Mouse (Mus musculus) cerebellum, adult 8-10 months (tissue): ENCODE measurements around the gene Lmf2.

Source experiments
- DNase-seq: peaks from one replicate; pipeline ENCODE4 v3.0.0; 2022

The Lmf2 gene

GRCm38 (mm10) chr15:89372068-89372467 is 16.6 kb upstream of the Lmf2 start:
- no peak for DNase-seq

GRCm38 (mm10) chr15:89365141-89365551 is 9.7 kb upstream of the Lmf2 start:
- DNase-seq, result peak; percentile 87

GRCm38 (mm10) chr15:89363051-89363450 is 7.6 kb upstream of the Lmf2 start:
- DNase-seq, result no peak

GRCm38 (mm10) chr15:89358784-89359183 is 3.3 kb upstream of the Lmf2 start:
- no peak for DNase-seq

GRCm38 (mm10) chr15:89356372-89356771 is 913 bp upstream of the Lmf2 start:
- DNase-seq, result no peak

GRCm38 (mm10) chr15:89354455-89354854 is 1.0 kb downstream of the Lmf2 start:
- no peak for DNase-seq

GRCm38 (mm10) chr15:89353837-89354236 is 1.6 kb downstream of the Lmf2 start:
- DNase-seq, result no peak

- DNase-seq, result no peak
Observed at GRCm38 (mm10) chr15:89352795-89353194, 2.7 kb downstream of the Lmf2 start.

GRCm38 (mm10) chr15:89352054-89352453 is 3.4 kb downstream of the Lmf2 start:
- no peak for DNase-seq

GRCm38 (mm10) chr15:89351302-89351701 is 4.2 kb downstream of the Lmf2 start:
- DNase-seq, result no peak

GRCm38 (mm10) chr15:89350447-89350846 is 5.0 kb downstream of the Lmf2 start:
- DNase-seq, result no peak

- no peak for DNase-seq
Observed at GRCm38 (mm10) chr15:89343325-89343724, 12.1 kb downstream of the Lmf2 start.

- DNase-seq, result no peak
Observed at GRCm38 (mm10) chr15:89341678-89342077, 13.8 kb downstream of the Lmf2 start.

GRCm38 (mm10) chr15:89340136-89340535 is 15.3 kb downstream of the Lmf2 start:
- no peak for DNase-seq

GRCm38 (mm10) chr15:89339696-89340095 is 15.8 kb downstream of the Lmf2 start:
- DNase-seq, result no peak

- no peak for DNase-seq
Observed at GRCm38 (mm10) chr15:89336422-89336821, 19.0 kb downstream of the Lmf2 start.

- DNase-seq, result no peak
Observed at GRCm38 (mm10) chr15:89334774-89335537, 20.5 kb downstream of the Lmf2 start.

GRCm38 (mm10) chr15:89334271-89334670 is 21.2 kb downstream of the Lmf2 start, which contains the start of gene Miox:
Gene Miox (plus strand): TSS chr15:89334398.
- no peak for DNase-seq

GRCm38 (mm10) chr15:89326441-89326840 is 29.0 kb downstream of the Lmf2 start:
- no peak for DNase-seq

GRCm38 (mm10) chr15:89323656-89324055 is 31.8 kb downstream of the Lmf2 start:
- no peak for DNase-seq

GRCm38 (mm10) chr15:89322670-89323522 is 32.6 kb downstream of the Lmf2 start, which contains the start of gene Adm2:
Gene Adm2 (plus strand): TSS chr15:89322720.
- no peak for DNase-seq

- no peak for DNase-seq
Observed at GRCm38 (mm10) chr15:89321264-89321663, 34.2 kb downstream of the Lmf2 start.

GRCm38 (mm10) chr15:89316146-89316545 is 39.3 kb downstream of the Lmf2 start:
- DNase-seq, result no peak

GRCm38 (mm10) chr15:89315190-89315731 is 40.2 kb downstream of the Lmf2 start, which contains the start of gene Sbf1:
Gene Sbf1 (minus strand): TSS chr15:89315311.
- DNase-seq, result peak; percentile 99
